Mouse (Mus musculus) c-Kit-negative CD71-positive TER-119-positive erythroid progenitor cells, embryonic 14.5 days (primary cell): Measurements from ENCODE around the gene Dennd5a.

ENCODE experiments used
- DNase-seq: peaks from one replicate; pipeline ENCODE4 v3.0.0-alpha.2; 2013; ENCODE audit warnings: low read depth, low spot score

Dennd5a gene

GRCm38 (mm10) chr7:109965658-109966057 lies 5.4 kb upstream of the Dennd5a start:
- no peak for DNase-seq

DNA sequence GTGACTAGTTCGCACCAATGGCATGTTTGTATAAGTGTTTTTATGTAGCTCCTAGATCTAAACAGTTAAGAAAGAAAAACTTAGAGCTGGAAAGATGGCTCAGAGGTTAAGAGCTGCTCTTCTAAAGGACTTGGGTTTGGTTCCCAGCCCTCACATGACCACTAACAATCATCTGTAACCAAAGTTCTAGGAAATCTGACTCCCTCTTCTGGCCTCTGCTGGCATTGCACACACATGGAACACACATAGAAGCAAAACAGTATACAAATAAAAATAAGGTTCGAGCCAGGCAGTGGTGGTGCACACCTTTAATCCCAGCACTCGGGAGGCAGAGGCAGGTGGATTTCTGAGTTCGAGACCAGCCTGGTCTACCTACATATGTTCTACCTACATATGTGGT lies 3.4 kb upstream of the Dennd5a start:
- no peak for DNase-seq

DNA sequence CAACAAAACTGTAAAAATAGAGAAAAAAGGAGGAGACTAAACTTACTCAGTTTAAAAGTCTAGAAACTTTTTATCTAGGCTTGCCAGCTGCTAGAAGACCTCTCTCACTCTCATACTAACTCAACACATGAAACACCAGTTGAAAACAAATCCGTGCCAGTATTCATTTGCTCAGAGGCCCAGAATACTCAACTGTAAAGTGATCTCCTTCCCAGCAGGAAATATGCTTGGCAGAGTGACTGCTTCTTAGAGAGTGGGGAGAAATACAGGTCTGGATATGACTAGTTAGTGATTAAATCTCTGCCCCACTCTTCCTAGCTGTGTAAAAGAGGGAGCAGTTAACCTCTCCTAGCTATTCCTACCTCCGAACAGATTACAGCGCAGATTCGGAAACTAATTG lies 2.3 kb upstream of the Dennd5a start:
- DNase-seq = no peak

GRCm38 (mm10) chr7:109961570-109961969 lies 1.3 kb upstream of the Dennd5a start:
- no peak for DNase-seq

- no peak for DNase-seq
These were observed 414 bp upstream of the Dennd5a start for GRCm38 (mm10) chr7:109960613-109961154.

DNA sequence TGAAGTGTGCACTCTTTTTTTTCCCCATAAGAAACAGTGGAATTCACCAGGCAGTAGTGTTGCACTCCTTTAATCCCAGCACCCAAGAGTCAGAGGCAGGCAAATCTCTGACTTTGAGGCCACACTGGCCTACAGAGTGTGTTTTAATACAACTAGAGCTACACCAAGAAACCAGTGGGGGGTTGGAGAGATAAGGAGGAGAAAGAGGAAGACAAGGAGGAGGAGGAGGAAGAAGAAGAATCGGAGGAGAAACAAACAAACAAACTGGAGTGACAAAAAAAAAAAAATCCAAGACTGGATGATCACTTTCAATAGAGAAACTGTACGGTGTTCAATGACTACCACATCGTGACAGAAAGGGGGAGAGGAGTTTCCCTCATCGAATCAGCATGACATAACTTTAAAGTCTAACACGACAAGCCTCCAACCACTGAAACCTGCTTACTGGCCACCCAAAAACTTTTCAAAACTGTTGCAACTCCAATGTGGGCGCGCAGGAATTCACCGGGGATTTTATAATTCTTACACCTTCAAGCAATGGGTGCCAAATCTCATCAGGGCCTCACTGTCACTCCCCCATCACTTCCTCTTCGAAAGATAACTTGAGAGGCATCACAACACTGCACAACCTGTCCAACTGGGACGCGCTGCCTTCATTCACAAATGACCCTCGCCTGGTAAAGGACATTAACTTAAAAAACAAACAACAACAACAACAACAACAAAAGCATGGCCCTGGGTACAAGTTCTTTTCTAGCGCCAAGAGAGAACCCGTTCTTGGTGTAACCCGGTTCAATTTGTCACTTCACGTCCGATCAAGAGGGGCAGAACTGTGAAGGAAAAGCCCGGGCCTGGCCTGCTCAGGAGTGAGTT lies 1.2 kb downstream of the Dennd5a start:
- DNase-seq = peak; percentile 27

DNA sequence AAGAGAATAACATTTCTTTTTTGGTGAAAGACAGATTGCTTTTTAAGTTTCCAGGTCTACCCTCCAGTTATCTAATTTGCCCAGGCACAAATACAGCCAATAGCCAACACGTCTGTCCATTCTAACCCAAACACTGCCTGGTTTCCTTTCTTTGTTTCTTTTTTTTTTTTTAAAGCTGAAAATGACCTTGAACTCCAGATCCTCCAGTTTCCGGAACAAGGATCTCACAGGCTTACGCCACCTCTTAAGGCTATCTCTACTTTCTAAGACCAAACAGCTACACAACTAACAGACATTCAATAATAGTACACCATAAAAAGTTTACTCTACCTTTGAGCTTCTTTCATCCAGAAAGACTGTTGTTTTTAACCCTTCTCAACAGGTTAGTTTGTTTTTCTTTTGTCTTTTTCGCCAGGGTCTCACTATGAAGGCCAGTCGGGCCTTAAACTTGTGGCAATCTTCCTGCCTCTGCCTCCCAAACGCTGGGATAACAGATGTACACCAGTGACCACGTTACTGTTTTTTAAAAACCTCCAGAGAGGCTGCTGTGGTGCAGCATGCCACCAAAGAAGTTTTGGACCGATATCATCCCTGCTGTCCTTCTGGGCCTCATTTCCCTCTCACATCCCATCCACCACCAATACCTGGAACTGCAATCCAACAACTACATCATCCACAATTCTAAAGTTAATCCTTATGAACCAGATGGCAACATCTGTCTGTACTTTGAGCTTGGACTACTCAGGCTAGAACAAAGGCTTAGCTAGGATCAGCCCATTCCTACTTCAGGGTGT lies 2.1 kb downstream of the Dennd5a start:
- no peak for DNase-seq

GRCm38 (mm10) chr7:109954622-109955401 lies 5.5 kb downstream of the Dennd5a start:
- DNase-seq = no peak

GRCm38 (mm10) chr7:109951297-109951696 lies 9.0 kb downstream of the Dennd5a start:
- DNase-seq = no peak

- no peak for DNase-seq
These were observed 15.7 kb downstream of the Dennd5a start for GRCm38 (mm10) chr7:109944421-109945034.

GRCm38 (mm10) chr7:109929628-109930027 lies 30.6 kb downstream of the Dennd5a start:
- DNase-seq = no peak

DNA sequence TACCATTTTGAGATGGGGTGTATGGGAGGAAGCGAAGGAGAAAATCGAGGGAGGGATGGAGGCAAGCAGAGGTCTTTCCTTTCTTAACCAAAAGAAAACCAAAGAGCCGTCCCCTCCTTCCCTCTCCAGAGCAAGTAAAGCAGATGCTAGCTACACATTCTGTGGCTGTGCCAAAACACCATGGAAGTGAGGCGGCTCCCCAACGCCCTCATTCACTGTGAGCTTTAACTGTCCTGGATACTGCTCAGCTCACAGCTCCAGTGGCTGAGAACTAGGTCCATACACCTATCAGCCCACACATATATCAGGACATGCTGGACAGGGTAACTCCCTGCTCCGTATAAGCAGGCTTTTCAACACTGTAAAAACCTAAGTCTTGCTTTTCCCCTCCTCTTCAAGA lies 31.9 kb downstream of the Dennd5a start:
- DNase-seq = no peak

DNA sequence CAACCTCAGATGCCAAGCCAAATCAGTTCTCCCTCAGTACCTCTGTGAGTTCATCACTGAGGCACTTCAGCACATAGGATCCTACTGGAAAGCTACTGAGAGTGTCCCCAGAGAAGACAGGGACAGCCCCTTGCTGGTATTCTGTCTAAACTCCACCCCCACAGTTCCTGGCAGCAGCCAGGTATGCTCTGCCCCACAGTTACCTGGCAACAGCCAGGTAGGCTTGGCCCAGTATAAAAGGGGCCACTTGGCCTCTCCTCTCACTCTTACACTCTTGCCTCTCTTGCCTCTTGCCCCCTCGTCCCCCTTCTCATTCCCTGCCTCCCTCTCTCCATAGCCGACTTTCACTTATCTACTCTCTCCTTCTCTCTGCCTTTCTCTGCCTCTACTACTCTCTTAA lies 35.3 kb downstream of the Dennd5a start:
- no peak for DNase-seq

- DNase-seq = no peak
These were observed 37.4 kb downstream of the Dennd5a start for GRCm38 (mm10) chr7:109922889-109923288.

DNA sequence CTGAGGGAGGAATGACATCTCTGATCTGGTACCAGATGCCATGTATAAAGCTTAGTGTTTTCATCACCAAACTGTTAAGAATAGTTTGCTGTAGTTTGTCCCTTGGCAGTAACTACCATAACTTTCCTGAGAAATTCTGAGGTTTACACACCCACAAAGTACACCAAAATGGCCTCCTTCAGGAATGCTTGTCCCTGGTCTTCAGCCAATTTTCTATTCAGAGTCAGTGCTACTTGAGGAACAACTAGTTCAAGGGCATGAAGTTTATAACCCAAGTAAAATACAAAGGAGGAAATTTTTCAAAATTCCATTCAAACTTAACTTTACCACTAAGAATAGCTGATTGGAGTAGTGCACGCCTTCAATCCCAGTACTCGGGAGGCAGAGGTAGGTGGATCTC lies 54.1 kb downstream of the Dennd5a start:
- DNase-seq = no peak

- no peak for DNase-seq
These were observed 59.3 kb downstream of the Dennd5a start for GRCm38 (mm10) chr7:109900921-109901320.

DNA sequence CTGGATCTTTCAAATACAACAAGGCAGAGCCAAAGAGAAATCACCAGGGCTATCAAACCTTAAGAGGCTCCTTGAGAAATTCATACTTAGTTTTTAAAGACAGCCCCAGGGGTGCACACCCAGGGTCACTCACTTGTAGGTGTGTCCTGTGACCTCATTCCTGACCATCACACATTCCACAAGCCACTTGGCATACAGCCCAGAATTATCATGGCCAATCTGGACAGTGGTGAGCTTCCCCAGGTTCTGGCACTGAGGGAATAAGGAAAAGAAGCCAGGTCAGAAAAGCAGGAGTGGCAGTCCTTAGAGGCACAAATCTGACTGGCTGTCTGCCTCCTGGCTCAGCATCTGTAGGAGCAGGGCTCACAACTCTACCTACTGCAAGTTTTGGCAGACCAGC lies 61.4 kb downstream of the Dennd5a start:
- no peak for DNase-seq

DNA sequence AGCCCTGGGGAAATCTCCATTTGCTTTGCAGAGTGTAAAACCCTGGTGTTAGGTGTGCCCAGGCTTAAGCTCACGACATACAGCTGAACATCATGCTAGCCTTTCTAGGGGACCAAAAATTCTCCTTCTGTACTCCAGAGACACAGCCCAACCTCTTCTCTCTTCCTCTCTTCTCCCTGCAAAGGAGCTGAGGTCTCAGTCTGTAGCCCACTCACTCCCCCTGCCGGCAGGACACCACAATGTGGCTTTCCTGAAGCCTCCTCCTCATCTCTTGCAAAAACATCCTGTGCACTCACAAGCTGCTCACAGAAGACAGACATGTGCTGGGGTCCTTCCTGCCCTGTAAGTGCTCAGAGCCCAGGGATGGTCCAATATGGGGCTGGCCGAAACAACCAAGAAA lies 67.7 kb downstream of the Dennd5a start:
- DNase-seq = peak; percentile 6

DNA sequence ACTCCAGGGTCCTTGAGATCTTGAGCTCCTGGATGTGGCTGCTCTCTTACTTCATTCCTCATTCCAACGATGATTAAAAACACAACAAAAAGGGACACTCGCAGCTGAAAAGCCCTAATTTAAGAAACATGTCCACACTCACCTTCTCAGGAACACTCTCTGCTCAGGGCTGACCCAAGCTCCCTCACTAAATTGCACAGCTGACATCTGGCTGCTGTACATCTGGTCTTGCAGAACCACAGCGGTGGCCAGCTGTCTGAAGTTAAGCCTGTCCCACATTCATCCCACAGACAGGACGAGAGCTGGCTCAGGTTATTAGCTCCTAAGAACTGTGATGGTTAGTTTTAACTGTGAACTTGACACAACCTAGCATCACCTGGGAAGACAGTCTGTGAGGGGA lies 68.5 kb downstream of the Dennd5a start:
- DNase-seq = no peak

- no peak for DNase-seq
These were observed 70.0 kb downstream of the Dennd5a start for GRCm38 (mm10) chr7:109890256-109890655.

DNA sequence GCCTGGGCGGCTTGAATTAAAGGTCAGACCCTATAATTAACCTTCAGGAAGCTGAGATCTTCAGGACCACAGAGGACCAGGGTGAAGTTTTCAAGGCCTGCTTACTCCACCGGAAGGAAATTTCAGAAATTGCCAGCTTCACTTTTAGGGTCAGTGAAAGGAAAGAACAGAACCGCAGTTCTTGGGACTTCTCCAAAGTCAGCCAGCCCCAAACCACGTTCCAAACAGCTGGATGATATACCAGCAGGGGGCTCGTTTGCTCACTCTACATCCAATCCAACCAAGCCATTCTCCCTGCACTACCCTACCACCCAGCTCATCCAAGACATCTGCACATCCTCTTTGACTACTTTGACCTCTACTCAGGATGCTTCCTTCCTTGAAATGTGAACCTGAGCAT lies 71.0 kb downstream of the Dennd5a start:
- no peak for DNase-seq
